Mouse (Mus musculus) lung, adult 2 months (tissue): ENCODE measurements around the gene Carmil1.

Source experiments
- CTCF ChIP-seq: fragments of 200-500 bp; IDR thresholded peaks from 2 replicates; pipeline ENCODE4 v1.5.1; 2011; ENCODE audit warnings: mild to moderate bottlenecking, low read length, control low read depth; ENCODE audit not compliant: insufficient read depth
- POLR2A ChIP-seq: fragments of 200-500 bp; IDR thresholded peaks from 2 replicates; pipeline ENCODE4 v1.6.1; 2011; ENCODE audit warnings: low read depth, mild to moderate bottlenecking, control low read depth, low read length, borderline replicate concordance; ENCODE audit errors: extremely low read depth

DNA sequence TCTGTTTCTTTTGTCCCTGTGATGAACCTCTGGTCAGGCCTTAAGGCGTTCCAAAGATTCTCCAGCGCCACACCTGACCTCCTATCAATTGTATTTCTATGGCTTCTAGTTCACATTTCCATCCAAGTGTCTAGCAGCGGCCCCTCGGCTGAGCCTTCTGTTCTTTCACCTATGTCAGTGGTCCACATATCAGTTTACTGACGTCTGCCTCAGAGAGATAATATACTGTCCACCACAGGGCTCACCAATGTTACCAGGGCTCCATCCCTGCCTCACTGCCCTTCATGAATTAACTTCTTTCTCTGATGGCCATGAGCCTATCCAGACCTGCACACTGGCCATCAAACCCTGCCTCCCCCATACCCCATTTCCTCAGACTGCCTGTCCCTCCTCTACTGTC, 149.3 kb downstream of the Carmil1 start:
- TF ChIP-seq CTCF (no peak), POLR2A (no peak)
